Mouse (Mus musculus) gastrocnemius, adult 2 months (tissue): ENCODE measurements around the gene Dbi. TPM values are rescaled to one million over a fixed set of nuclear protein-coding genes. Genes with fewer than 3 reads are reported as not detected.
"Not testable (repeated sequence)": the region's sequence is repeated elsewhere in the genome, so short reads cannot be mapped to it uniquely, and the experiment has no call there.

Source experiments
- DNase-seq: peaks from one replicate; pipeline ENCODE4 v3.0.0; 2022
- H3K27ac ChIP-seq: fragments of 200-600 bp; 2 replicates; pipeline ENCODE4 v1.8.1; 2022; ENCODE audit warnings: mild to moderate bottlenecking
- H3K4me3 ChIP-seq: fragments of 200-600 bp; 2 replicates; pipeline ENCODE4 v1.8.1; 2022; ENCODE audit warnings: mild to moderate bottlenecking, moderate library complexity
- CTCF ChIP-seq: fragments of 200-600 bp; IDR thresholded peaks from 2 replicates; pipeline ENCODE4 v1.8.1; 2022; ENCODE audit warnings: antibody characterized with exemption, mild to moderate bottlenecking, moderate library complexity
- intact Hi-C: fragments of 180-260 bp; cut with DNase I; formaldehyde crosslinking; loops from one replicate; pipeline ENCODE4 v1.15.1; 2025
- total RNA-seq, 2 experiments: library from RNA; stranded (reverse); gene quantifications; 2 replicates each; pipeline ENCODE4 v1.2.3; 2021

Gene Dbi
- total RNA-seq, 2 experiments from 2014 or later: 109 to 173 TPM

DNA sequence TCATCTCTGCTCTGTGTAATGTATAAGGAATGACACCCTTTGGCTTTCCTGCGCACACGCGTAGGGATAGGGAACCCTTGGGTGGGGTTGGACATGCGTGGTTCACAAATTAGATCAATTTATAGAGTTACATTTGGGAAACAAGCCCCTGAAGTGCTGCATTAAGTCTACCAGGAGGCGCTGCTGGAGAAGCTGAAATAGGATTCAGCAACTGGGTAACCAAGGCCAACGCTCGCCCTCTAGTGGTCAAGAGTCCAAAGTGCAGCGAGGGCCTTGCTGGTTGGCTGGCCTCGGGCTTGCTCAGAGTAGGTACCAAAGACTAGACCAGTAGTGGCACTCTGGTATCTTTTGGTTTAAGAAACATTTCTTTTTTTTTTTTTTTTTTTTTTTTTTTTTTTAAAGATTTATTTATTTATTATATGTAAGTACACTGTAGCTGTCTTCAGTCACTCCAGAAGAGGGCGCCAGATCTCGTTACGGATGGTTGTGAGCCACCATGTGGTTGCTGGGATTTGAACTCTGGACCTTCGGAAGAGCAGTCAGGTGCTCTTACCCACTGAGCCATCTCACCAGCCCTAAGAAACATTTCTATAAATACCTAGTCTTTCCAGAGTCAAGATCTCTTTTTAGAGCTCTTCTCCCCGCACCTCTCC lies 27.3 kb downstream of the Dbi start:
- not testable (repeated sequence) for H3K27ac ChIP-seq, H3K4me3 ChIP-seq
- peak; percentile 90 for DNase-seq
- intact Hi-C loops: loop anchor here (1.0 to 10.0 kb wide), 2 partner anchors 60 to 159 kb away; no protein-coding TSS in a partner anchor
- TF ChIP-seq CTCF: peak; percentile 77

DNA sequence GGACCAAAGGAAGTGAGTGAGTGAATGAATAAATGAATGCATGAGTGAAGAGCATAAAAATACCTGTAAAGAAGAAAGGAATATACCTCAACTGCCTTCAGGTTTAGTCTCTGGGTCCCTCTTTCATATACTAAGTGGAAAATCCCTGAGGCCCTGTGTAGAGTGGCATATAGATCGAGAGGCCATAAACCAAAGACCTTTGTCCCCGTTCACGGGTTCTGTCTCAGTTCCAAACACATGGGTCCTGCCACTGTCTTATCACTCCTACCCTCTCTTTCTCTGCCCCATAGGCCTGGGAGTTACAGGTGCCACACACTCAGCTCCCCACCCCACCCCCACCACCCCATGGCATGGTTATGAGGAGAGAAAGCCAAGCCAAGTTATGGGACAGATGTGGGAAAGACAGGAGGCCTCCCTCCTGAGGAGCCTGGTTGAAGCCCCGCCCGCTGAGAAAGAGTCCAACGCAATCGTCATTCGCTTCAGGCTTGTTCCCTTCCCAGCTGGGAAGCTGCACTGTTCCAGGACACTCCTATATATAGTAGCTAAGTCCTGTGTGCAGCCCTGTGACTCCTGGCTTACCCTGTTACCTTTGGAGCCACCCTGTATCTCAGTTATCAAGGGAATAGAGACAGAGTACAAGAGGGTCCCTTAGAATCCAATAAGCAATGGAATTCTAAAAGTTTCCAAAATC lies 29.9 kb downstream of the Dbi start:
- intact Hi-C loops: loop anchor here (10.0 kb wide), 1 partner anchor 156 kb away; no protein-coding TSS in a partner anchor
- peak; percentile 61 for DNase-seq
- H3K4me3 ChIP-seq: no peak overlapping the region
- no peak for TF ChIP-seq CTCF
- H3K27ac ChIP-seq: peak overlapping the region; percentile 56

DNA sequence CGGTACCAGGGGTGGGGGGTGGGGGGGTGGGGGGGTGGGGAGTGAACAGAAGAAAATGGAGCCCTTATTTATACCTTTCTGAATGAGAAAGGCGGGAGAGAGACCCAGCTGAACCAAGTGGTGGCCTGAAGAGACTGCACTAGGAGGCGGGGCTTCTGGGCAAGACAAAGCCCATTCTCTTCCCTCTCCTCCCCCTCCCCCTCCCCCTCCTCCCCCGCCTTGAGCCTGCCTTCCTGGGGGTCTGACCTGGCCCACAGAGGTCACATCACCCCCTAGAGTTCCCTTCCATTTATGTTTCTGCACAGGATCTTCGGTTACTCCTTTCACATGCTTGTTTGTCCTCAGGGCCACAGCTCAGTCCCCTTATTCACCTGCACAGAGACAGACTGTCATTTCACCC lies 31.7 kb downstream of the Dbi start:
- no peak for DNase-seq
- Histone ChIP-seq H3K27ac (no peak overlapping the region), H3K4me3 (no peak overlapping the region)
- intact Hi-C loops: no loop called here
- no peak for TF ChIP-seq CTCF

DNA sequence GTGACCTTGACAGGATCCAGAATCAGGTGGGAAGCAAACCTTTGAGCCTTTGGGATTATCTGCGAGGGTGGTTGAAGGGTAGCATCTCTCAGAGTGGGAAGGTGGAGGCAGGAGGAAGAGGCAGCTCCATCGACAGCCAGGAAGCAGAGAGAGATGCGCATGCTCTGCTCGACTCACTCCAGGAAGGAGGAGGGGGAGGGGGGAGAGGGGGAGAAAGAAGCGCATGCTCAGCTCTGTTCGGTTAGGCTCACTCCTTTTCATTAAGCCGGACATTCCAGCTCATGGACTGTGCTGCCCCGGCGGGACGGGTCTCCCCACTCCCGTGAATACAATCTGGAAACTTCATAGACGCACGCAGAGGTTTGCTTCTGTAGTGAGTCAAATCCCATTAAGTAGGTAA lies 34.2 kb downstream of the Dbi start:
- intact Hi-C loops: no loop called here
- Histone ChIP-seq H3K27ac (no peak overlapping the region), H3K4me3 (no peak overlapping the region)
- no peak for DNase-seq
- no peak for TF ChIP-seq CTCF

DNA sequence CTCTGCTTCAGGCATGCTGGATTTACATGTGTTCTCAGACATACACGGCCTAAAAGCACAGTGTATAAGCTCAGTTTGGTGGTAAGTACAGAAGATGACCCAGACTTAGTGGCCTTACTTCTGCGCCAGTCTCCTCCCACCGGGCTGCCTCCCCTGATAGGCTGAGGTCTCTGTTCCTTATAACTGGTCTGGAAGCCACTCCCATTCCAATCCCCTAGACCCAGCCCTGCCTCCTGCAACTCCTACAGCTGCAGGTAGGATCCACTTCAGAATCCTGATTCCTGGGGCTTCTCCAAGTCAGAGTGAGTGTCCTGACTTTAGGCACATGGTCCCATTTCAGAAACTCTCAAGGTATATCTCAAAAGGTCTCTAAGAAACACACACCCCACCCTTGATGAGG lies 35.2 kb downstream of the Dbi start:
- H3K4me3 ChIP-seq: no peak overlapping the region

DNA sequence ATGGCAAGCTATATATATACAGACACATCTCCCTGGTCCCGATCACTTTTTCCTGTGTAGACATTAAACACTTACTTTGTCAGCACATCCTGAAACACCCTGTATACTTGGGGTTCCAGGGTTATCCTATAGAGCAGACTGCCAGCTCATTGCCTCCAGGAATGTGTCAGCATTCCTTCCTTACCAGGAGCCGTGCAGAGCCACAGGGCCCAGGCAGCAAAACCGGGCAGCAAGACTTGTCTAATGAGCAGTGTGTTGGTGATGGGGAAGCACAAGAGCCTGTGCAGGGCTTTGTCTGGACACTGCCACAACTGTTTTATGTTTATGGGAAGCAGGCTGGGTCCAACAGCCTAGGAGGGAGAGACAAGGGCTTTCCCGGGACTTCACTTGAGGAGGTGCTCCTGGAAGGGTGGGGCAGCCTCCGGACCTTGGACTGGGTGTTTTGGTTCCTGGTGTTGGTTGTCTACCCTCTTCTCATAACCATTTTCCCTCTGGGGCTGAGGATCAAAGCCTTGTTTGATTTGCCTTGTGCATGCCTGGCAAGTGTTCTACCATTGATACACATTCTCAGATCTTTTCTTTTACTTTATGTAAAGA lies 36.9 kb downstream of the Dbi start:
- H3K27ac ChIP-seq: no peak overlapping the region
- TF ChIP-seq CTCF: no peak

More for the DNA sequence above, 35.2 kb downstream of the Dbi start:
- no peak for DNase-seq
- no peak for TF ChIP-seq CTCF
- intact Hi-C loops: no loop called here
- no peak overlapping the region for H3K27ac ChIP-seq

DNA sequence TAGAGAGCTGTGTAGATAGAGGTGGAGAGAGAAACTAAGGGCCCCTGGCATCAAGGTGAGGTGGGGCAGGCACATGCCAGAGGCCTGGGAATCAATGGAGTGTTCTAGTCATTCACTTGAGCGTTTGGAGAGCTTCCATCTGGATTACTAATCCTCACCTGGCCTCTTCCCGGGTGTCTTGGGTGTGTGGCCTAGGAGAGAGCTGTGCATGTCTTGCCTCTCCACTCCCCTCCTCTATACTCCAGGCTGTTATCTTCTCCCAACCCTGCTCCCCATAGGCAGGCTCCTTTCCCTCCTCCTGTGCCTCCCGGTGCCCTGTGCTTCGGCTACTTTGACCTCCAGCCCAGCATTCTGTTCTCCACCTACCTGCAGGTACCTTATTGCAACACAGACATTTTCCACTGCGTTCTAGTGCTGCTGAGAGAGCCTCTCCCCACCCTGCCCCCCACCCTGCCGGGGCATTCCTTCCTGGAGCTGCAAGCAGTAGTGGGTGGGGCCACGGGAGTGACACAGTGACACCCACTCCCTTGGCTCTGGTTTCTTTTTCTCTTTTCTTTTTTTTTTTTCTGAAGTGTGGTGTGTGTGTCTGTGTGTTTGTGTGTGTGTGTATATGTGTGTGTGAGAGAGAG lies 37.8 kb downstream of the Dbi start:
- DNase-seq: no peak
- intact Hi-C loops: no loop called here
- no peak overlapping the region for H3K27ac ChIP-seq
- no peak overlapping the region for H3K4me3 ChIP-seq
- no peak for TF ChIP-seq CTCF

More for the DNA sequence above, 36.9 kb downstream of the Dbi start:
- no peak for DNase-seq
- no peak overlapping the region for H3K4me3 ChIP-seq
- intact Hi-C loops: no loop called here

DNA sequence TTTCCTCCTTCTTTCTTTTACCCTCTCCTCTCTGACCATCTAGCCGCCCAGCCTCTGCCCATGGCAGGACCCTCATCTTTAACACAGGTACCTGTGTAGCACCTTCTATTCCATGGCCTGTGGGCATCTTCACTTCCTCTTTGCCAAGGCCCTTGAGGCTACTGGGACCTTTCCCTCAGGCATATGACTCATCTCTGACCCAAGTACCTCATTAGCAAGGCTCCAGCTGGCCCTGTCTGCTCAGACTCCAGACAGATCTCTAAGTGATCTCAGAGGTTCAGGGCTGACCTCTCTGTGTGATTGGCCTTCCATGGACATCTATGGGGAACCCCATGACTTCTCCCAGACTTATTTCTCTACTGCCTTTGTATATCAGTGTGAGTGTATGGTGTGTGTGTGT lies 40.2 kb downstream of the Dbi start:
- DNase-seq: no peak
- H3K27ac ChIP-seq: no peak overlapping the region
- H3K4me3 ChIP-seq: no peak overlapping the region
- intact Hi-C loops: no loop called here
- TF ChIP-seq CTCF: no peak

DNA sequence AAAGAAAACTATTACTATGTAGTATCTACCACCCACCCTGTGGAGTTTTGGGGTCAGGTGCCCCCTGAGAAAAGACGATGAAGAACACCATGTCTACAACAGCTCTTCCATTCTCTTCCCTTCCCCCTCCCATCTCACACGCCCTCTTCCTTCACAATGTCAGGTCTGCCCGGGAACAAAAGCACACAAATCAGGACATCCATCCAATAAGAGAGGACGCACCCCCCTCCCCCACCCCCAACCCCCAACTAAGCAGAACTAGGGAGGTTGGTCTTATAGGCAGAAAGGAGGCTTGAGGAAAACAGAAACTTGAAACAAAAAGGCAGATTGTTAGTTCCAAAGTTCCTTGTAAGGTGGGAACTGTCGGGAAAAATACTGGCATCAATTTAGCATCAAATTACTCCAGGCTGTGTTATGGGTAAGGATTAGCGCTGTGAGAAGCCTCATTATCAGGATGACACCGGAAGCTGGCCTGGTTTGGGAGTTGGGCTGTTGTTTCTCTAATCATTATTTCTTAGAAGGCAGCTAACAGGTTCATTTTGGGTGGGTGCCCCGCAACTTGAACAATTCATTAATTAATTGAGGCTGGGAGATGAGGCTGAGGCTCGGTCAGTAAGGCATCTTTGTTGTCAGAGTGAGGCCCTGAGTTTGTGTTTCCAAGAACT lies 43.0 kb downstream of the Dbi start:
- no peak for TF ChIP-seq CTCF
- DNase-seq: no peak
- Histone ChIP-seq H3K4me3 (no peak overlapping the region), H3K27ac (no peak overlapping the region)
- intact Hi-C loops: no loop called here

DNA sequence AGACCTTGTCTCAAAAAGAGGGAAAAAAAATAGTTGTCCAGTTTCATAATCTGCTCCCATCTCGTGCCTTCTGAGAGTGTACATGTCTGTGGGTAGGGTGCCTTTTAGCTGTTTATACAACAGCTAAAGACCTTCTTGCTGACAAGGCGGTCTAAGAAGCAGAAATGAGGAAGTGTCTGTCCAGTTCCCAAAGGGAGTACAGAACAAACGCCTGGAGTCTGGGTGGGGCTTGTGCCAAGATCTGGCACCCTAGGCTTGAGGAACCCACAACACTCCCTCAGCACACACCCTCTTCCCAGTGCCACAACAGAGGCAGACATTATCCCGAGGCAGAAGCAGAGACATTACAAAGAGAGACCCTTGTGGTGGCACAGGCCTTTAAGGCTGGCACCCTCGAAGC lies 45.4 kb downstream of the Dbi start:
- peak; percentile 53 for DNase-seq
- Histone ChIP-seq H3K27ac (peak overlapping the region; percentile 21; the same call in 1 of the 2 replicates), H3K4me3 (no peak overlapping the region)
- no peak for TF ChIP-seq CTCF
- intact Hi-C loops: no loop called here

DNA sequence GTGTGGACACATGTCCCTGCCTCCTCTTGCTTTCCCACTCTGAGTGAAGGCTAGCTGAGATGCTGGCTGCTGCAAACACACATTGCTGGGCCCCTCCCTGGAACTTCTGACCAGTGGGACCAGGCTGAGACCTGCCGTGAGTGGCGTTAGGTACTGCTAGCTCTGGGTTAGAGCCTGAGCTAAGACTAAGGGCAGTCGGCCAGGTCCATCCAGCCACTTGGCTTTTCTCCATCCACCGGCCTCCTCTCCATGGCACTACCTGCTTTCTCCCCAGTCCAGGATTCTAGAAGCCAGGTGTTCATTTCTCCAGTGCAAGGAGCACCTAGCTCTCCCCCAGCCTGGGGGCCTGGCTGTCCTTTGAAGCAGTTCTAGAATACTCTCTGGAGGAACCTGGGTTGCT lies 45.9 kb downstream of the Dbi start:
- H3K27ac ChIP-seq: peak overlapping the region; percentile 43
- DNase-seq: peak; percentile 31
- intact Hi-C loops: no loop called here
- no peak overlapping the region for H3K4me3 ChIP-seq
- TF ChIP-seq CTCF: no peak

DNA sequence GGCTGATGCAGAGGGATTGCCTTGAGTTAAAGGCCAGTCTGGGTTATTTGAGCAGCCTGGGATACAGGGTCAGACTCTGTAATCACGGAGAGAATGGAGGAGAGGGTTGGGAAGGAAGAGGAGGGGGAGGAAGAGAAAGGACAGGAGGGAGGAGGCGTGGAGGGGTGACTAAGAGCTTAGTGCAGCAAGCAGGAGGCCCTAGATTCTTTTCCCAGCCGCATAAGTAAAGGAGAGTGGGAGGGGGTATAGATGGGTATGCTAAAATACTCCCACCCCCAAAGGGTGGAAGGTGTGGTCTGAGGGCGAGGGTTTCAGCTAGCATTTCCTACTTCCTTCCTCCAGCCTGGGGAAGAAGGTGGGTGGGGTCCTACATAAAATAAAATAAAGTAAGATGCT lies 46.6 kb downstream of the Dbi start:
- H3K27ac ChIP-seq: peak overlapping the region; percentile 73
- DNase-seq: no peak
- intact Hi-C loops: no loop called here
- H3K4me3 ChIP-seq: peak overlapping the region; percentile 70
- TF ChIP-seq CTCF: no peak
